18 mouse cellular contexts compared by ENCODE assay signal in the genomic region with DNA sequence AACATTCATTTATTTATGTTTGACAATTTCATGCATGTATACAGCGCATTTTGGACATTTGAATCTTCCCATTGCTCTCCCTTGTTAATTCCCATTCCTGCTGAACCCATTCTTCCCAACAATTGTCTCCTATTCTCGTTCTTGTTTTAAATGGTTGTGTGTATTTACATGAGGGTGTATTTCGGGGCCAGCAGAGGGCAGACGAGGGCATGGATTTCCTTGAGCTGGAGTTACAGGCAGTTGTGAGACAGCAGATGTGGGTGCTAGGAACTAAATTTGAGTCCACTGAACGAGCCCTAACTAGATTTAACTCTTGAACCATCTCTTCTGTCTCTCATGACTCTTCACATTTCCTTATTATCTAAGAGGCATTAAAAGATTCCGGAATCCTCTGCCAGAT. TPM values are rescaled to one million over a fixed set of nuclear protein-coding genes. Genes with fewer than 3 reads are reported as not detected.
"Had no signal": no experiment of that assay in that cellular context is flagged by ENCODE, and none has a peak within 500 bp of the region (broad histone marks: within the 10 kb centered on the region; RNA-seq: fewer than 3 reads in every experiment).

No protein-coding gene starts in this region.

- DNase-seq: kidney, adult 8-10 months; kidney, postnatal 14 days; right cerebral cortex, postnatal 14 days; thymus, adult 2 months; thymus, postnatal 25 days had no signal

- H3K4me2 ChIP-seq: limb, embryonic 15.5 days; liver, embryonic 12.5 days; lung, embryonic 15.5 days; midbrain, embryonic 12.5 days; stomach, embryonic 15.5 days had no signal

- H3K27ac ChIP-seq: limb, embryonic 15.5 days; liver, embryonic 12.5 days; lung, embryonic 15.5 days; midbrain, embryonic 12.5 days; stomach, embryonic 15.5 days had no signal

- H3K9me3 ChIP-seq: limb, embryonic 15.5 days; liver, embryonic 12.5 days; lung, embryonic 15.5 days; midbrain, embryonic 12.5 days; stomach, embryonic 15.5 days had no signal

- H3K36me3 ChIP-seq: limb, embryonic 15.5 days; liver, embryonic 12.5 days; lung, embryonic 15.5 days; midbrain, embryonic 12.5 days; stomach, embryonic 15.5 days had no signal

- H3K27me3 ChIP-seq: limb, embryonic 15.5 days; liver, embryonic 12.5 days; lung, embryonic 15.5 days; midbrain, embryonic 12.5 days; stomach, embryonic 15.5 days had no signal

- ATAC-seq: liver, embryonic 12.5 days; midbrain, embryonic 16.5 days had no signal

- H3K9ac ChIP-seq: limb, embryonic 15.5 days; liver, embryonic 12.5 days; lung, embryonic 15.5 days; midbrain, embryonic 12.5 days; stomach, embryonic 15.5 days had no signal

- H3K4me1 ChIP-seq: liver, embryonic 12.5 days; lung, embryonic 15.5 days; midbrain, embryonic 12.5 days; stomach, embryonic 15.5 days had no signal

- H3K4me3 ChIP-seq: limb, embryonic 15.5 days; liver, embryonic 12.5 days; lung, embryonic 15.5 days; midbrain, embryonic 12.5 days; stomach, embryonic 15.5 days had no signal

RNA-seq across cellular contexts. Expression of a gene that starts 55.1 kb away (rescaled TPM):
- total RNA-seq: layer of hippocampus, postnatal 25 days; left cerebral cortex, adult 8-10 months; left cerebral cortex, postnatal 25 days; megakaryocyte-erythroid progenitor cell, adult 5-6 weeks had no signal
- polyA plus RNA-seq: limb, embryonic 15.5 days; liver, embryonic 12.5 days; liver, embryonic 16.5 days; lung, embryonic 15.5 days; midbrain, embryonic 12.5 days; midbrain, embryonic 16.5 days; neural tube, embryonic 14.5 days; spleen, adult 2 months; stomach, embryonic 15.5 days; thymus, adult 2 months had no signal
